Mouse (Mus musculus) cerebellum, adult 11-12 months (tissue): ENCODE measurements around the gene Sec14l1.

ENCODE experiments used
- DNase-seq: peaks from one replicate; pipeline ENCODE4 v3.0.0; 2022

Sec14l1 gene

DNA sequence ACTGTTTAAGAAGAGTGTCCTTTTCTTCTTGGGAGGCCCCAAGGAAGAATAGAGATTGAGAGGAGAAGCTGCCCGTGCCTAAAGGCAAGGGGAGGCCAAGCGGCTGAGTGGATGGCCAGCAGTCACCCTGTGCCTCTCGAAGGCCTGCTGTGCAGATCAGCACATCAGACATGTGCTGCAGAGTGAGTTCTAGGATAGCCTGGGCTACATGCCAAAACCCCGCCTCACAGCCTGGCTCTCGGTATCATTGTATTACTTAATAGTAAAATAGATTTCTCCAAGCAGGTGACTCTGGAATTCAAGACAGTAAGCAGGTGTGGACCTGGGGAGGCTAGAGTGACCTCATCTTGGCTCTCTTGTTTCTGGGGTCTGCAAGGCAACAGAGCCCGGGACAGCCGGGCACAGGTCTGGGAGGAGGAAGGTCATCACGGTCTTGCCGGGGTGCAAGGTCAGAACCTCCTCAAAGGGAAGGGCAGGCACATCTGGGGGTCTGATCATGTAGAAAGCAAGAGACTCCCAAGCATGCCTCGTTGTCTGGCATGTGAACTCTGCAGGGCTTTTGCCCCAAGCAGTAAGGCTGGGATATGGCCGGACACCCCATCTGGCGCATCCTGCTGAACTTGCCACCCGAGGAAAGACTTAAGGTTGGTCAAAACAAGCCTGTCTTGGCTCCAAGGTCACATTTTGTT, 44.4 kb downstream of the Sec14l1 start:
- peak; percentile 83 for DNase-seq

DNA sequence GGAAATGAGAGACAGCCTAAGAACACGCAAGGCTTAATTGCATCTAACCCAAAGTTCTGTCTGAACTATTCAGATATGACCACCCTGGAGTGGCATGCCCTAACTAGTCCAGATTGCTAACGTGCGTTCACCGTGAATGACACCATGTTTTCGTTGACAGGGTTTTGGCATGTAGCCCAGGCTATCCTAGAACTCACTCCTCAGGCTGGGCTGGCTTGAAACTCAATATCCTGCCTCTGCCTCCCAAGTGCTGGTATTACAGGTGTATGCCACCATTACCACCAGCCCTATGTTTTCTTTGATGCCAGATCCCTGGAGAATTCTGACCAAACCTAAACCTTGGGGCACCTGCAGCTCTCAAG, 45.0 kb downstream of the Sec14l1 start:
- no peak for DNase-seq

DNA sequence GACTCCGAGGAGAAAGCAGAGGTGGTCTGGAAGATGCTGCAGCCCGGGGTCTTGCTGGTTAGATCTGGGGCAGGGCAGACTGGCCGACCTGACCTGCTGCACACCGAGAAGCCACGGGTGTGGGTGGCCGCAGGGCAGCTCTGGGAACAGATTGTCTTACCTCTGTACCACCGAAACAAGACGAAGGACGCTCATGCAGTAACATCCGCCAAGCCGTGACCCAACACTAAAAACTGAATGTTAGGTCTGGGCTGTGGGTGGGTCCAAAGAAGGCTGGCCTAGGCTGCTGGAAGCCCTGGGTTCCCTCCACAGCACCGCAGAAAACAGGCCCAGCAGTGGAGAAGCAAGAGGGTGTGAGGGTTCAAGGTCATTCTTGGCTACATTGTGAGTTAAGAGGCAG, 45.8 kb downstream of the Sec14l1 start:
- peak; percentile 38 for DNase-seq

DNA sequence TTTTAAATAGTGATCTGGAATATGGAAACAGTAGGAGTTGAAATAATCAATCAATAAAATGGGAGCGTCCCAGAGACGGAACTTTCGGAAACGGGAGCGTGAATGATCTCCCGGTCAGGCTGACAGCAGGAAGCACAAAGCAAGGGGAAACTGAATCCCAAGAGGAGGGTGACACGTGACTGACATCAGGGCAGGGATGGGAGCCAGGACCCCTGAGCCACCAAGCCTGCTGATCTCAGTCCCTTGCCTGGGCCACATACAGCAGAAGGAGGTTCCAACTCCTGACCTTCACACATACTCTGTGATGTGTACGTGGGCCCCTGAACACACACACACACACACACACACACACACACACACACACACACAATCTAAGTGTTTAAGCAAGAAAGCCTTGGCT, 46.6 kb downstream of the Sec14l1 start:
- DNase-seq, result peak; percentile 41

DNA sequence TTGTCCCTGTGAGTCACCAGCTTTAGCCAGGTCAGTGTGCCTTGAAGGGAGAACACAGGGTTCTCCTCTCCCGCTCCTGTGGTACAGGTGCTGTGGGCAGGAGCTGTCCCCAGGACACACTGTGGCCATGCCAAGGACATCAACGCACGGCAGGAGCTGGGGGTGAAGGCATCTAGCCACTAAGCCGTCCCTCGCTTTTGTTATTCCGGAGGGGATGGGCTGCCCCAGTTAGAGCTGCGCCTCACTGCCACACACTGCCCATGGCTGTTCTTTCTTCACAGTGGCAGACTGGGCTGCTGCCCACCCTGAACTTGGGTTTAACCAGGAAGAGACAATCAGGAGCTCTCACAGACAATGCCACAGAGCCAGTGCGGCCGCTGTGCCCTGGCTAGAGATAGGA, 48.1 kb downstream of the Sec14l1 start:
- DNase-seq, result peak; percentile 82

DNA sequence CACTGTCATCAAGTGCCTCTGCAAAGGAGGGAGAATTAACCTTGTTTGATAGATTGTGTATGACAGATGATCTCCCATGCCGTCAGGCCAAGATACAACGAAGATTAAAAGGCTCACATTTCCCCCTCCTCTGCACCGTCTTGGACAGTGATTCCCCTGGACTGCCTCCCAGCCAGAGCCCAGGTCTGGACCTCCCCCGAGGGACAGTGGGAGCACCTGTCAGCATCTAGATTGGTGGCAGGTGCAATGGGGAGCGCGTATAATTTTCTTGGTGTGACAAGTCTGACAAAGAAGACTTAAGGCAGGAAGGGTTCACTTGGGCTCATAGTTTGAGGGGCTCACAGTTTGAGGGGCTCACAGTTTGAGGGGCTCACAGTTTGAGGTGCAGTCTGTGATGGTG, 48.8 kb downstream of the Sec14l1 start:
- peak; percentile 44 for DNase-seq

DNA sequence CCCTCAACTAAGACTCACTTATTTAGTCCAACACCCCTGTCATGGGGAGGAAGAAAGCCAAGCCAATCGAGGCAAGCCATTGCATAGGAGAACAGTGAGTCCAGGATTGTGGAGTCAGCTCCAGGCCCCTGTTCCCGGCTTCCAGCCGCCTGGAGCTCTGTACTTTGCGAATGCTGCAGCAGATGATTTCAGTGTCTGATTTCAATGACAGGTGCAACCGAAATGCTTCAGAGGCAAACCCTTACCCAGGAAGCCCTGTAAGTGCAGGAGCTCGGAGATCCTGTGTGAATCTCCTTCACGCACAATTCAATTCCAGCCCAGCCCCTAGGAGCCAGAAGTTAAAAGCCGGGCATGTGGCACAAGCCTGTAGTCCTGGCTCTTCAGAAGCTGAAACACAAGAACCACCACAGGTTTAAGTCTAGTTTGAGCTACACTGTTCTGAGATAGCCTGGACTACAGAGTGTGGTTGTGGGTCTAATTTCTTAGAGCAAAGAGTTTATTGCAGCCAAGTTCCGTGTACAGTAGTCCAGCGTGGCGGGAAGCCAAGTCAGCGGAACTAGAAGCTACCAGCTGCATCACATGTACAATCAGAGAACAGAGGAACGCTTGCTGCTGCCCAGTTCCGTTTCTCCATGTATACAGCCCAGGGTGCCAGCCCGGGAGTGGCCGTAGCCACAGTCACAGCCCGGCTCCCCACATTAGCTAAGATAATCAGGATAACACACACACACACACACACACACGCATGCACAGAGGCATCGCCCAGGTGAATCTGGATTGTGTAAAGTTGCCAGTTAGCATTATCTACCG, 53.5 kb downstream of the Sec14l1 start:
- DNase-seq, result peak; percentile 54

DNA sequence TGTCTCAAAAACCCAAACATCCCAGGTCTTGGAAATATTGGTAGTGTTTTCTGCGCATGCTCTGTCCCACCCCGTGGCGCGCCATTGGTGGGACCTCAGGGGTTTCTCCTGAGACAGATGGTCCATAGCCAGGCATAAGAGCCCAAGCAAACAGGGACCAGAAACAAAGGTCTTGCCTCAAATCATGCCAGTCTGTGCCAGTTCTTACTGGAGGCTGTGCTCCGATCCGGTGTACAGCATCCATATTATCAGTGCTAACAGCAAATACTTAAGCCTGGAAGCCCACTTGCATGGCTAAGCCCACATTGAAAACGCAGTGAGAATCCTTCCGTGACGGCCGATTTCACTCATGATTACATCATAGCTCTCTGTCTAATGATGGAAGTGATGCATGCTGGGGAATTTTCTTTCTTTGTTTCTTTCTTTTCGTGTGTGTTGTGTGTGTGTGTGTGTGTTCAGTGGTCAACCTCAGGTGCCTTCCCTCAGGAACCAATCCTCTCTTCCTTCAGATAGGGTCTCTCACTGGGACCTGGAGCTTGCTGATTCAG, 54.2 kb downstream of the Sec14l1 start:
- DNase-seq, result peak; percentile 70

DNA sequence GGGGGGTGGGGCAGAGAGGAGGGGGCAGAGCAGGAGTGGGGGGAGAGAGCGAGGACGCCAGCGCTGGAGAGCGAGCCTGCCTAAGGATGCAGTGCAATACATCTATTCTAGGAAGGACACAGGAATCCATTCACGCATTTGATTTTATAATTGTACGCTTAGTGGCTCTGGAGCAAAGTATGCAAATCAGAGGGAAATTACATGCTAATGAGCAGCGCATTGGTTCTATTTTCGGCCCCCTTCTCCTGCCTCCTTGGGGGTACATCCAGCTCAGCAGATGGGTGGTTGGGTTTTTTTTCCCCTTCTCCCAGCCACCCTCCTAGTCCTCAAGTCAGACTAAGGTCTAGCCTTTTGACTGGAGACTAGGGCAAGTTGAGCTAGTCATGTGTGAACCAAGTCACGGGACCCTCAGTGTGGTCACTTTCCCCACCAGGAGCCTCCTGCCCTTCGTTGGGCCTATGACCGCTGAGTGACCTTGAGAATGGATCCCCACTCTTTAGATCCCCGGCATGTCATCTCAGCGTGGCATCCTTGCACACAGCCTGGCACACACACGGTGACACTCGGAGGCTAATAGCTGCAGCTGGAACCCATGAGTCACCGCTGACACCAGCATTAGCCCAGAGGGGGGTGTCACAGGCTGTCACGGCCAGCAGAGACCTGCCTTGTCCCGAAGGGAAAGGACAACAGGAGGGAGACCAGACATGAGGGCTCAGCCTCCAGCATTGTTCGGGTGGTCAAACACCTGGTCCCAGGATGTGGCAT, 55.0 kb downstream of the Sec14l1 start:
- DNase-seq, result peak; percentile 36

DNA sequence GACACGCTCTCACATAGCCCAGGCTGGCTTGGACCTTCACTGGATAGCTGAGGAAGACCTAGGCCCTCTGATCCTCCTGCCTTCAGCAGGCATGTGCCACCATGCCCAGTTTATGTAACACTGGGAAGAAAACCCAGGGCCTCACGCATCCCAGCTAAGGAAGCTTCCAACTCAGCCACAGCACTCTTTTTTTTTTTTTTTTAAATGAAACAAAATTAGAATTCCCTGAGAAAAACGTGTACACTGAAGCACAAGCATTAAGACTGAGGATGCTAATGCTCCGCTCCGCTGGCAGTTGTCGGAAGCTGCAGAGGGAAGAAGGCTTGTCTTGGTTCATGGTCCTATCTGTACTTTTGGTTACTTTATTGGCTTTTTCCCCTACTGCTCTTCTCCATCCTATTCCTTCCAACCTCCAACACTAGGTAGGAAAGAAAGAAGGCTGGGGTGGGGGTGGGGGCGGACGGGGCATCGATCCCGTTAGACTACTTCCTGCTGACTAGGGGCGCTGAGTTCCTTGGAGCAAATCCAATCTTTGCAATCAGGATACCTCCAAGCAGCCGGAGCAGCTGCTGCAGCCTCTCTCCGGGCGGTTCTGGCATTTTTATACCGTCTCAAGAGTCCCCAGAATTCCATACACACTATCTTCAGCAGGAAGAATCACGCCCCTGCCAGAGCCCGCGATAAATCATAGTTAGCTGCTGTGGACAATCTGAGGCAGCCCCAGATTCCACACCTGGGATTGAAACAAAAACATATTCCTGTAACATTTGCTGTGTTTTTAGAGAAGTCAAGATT, 59.3 kb downstream of the Sec14l1 start:
- DNase-seq, result peak; percentile 7

DNA sequence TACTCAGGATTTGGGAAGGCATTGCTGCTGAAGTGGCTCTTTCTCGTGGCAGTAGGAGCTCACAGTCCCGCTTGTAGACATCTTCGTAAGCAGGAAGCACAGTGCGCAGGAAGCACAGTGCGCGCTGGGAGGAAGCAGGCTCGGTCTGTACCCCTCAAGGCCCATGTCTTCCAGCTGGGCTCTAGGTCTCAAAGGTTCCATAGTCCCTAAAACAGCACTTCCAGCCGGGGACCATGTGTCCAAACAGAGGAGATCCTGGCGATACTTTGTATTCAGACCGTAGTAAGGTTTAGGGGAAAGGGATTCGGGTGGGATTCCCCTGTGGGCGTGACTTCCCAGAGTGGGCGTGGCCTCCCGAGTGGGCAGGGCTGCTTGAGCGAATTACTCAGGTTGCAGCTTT, 60.0 kb downstream of the Sec14l1 start:
- peak; percentile 22 for DNase-seq

DNA sequence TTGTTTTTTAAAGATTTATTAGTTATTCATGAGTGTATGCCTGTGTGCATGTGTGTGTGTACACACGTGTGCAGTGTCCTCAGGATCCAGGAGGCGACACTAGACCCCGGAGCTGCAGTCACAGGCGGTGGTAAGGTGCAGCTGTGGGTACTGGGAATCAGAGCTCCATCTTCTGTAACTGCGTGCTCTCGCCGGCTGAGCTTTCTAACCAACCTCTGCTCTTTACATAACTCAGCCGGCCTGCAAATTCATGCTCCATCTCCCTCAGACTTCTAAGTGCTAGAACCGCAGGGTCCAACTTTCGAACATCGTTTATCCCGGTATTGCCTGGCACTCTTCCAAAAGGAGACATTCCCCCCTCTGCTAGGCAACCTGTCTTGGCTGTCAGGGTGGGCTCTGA, 60.5 kb downstream of the Sec14l1 start:
- DNase-seq, result peak; percentile 22

DNA sequence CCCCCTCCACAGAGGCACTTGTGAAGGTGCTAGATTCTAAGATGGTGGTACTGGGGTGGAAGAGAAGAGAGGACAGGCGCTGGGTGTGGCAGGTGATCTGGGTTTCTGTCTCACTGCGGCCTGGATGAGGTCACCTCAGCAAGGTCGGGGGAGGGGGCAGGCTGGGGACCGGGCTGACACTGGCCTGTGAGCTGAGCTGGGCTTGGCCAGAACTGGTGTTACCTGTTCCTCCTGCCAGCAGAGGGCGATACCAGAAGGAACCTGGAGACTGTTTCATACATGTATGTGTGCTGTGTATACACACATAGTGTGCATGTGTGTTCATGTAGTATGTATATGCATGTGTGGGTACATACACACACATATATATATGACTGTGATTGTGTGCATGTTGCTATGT, 61.3 kb downstream of the Sec14l1 start:
- DNase-seq, result peak; percentile 49

DNA sequence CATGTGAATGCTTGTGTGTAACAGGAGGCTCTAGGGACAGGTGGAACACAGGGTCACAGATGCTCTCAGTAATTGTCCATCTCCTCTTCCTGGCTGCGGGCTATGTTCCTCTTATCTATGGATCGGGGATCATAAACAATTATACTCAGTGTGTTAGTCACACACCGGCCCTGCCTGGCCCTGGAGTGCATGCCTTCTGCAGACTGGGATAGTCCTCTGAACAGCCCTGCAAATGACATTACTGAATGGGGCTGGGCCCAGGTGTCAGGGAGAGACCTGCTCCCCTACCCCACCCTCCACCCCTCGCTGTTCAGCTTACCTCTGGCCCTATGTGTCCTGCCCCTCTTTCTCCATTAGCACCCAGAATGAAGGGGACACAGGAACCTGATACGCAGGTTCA, 61.9 kb downstream of the Sec14l1 start:
- DNase-seq, result no peak

DNA sequence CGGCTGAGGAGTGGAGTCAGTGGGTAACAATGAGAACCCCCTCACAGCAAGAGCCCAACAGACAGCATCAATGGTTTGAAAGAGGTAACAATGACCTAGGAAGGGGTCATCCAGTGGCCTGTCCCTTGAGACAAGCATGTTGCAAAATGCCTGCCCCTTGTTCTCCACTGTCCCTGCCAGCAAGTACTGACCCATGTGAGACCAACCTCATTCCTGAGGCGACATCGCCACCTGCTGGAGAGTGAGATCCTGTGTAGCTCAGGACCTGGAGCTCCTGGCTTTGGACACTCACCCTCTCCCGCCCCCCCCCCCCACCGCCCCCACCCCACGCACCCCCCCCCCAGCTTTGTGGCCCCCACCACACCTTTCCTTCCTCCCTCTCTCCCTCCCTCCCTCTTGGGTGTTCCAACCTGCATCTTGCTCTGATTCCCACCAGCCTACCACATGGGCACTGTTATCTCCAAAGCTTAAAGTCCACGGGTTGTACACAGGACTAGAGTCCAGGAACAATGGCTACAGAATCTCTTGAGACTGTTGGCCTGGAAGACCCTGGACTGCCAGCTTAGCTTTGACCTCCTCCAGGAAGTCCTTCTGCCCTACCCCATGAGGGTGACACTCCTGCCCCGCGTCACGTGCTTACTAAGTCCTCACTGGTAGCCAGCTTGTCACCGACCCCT, 62.5 kb downstream of the Sec14l1 start:
- peak; percentile 87 for DNase-seq

DNA sequence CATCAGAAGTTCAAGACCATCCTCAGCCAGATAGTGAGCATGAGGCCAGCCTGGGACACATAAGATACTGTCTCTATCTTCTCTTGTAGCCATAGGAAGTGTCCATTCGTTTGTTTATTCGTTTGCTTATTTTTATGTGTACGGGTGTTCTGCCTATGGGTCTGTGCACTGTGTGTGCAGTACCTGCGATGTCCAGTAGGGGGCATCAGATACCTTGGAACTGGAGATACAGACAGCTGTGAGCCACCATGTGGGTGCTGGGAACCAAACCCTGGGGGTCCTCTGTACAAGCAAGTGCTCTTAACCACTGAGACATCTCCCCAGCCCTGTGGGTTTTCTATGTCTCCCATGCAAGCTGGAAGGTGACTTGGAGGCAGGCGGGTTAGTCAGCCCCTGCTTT, 64.9 kb downstream of the Sec14l1 start:
- no peak for DNase-seq

DNA sequence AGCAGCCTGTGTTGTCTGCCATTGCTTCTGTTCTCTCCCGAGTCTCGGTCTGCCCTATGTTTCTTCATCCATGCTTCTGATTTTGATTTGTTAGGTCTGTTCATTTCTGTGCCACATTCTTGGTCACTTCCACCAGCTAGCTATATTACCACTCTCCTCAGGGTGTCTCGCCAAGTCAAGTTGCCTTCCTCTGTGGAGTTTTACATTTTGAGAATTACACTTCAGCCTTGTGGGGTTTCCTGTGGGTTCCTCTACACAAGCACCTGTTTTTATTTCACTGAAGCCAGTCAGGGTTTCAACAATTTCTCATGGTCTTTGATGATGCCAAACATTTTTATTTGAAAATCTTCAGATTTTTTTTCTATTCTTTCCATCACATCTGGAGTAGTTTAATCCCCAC, 67.8 kb downstream of the Sec14l1 start:
- DNase-seq, result no peak

DNA sequence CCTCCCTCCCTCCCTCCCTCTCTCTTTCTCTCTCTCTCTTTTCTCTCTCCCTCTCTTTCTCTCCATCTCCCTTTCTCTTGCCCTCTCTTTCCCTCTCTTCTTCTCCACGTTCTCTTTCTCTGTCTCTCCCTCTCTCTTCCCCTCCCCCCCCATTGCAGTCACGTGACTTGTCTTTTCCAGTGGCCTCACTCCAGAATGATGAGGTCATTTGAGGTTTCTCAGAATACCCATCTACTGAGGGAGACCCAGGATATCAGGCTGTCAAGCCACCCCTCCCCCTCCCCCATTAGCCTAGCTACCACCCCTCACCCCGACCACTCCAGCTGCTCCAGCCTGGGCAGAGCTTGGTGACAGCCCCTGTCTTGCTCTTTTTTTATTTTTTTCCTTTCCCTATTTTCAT, 68.3 kb downstream of the Sec14l1 start:
- DNase-seq, result no peak

DNA sequence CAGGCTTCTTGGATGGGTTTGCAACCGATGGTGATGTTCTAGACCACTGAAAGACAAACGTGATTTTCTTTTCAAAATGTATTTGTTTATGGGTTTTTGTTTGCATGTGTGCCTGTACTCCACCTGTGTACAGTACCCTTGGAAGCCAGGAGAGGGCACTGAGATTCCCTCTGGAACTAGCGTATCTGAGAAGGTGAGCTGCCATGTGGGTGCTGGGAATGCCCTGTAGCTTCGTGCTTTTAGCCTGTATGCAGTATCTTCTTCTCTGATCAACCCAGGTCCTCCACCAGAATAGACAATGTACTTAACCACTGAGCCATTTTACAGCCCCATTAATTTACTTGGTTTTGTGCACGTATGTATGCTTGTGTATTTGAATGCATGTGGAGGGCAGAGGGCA, 68.9 kb downstream of the Sec14l1 start:
- no peak for DNase-seq

DNA sequence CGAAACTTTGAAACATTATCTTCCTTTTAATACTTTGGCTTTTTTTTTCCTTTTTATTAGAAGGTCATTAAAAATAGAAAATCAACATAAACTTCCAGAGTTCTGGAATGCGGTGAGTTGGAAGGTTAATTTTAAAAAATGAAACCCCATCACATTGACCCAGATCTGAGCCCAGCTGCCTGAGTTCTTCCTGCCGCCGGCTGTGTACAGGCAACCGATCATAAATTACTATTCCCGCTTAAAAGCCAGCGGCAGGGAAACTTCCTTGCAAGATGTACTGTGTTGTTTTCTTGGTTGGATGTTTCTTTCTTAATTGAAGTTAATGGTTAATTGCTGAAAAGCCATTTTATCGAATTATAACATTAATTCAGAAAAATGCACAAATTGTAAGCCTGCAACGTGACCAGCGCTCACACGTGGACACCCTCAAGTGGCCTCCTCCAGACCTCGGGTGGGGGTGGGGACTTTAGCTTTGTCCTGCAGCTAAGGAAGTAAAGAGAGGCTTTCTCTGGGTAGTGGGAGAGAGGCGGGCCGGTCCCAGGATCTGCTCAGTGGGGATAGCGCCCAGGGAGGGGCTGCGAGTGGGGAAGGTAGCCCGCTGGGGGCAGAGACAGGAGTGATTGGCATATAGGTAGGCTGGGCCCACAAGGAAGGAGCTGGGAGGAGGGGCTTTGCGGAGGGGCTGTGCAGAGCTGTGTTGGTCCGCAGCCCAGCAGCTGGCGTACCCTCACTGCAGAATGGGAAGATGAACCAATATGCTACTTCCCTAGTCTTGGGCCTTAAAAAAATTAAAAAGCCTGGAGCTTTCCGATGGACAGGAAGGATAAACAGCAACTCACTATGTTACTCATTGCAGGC, 70.3 kb downstream of the Sec14l1 start:
- DNase-seq, result no peak

DNA sequence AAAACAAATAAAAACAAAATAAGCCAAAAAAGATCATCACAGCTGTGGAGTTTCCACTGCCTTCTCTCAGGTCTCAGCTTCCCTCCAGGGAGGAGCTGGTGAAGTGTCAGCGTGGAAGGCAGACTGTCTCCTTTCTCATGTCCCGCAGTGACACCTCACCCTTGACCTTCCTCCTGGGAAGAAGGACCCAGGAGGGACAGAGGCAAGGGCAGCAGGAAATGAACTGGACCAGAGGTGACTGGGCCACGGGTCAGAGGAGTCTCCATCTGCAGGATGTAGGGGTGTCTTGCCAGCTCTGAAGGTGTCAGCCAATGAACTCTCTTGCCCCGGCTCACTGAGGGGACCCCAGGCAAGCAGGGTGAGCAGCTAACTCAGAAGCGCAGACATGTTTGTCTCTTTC, 76.6 kb downstream of the Sec14l1 start:
- DNase-seq, result no peak
